Mouse (Mus musculus) gastrocnemius, postnatal 36 days (tissue): Measurements from ENCODE around the gene Slc6a4. TPM values are rescaled to one million over a fixed set of nuclear protein-coding genes. Genes with fewer than 3 reads are reported as not detected.

Source experiments
- DNase-seq, 2 experiments: peaks; one replicate each; pipeline ENCODE4 v3.0.0; 2022
- intact Hi-C: fragments of 180-260 bp; cut with DNase I; formaldehyde crosslinking; loops from one replicate; pipeline ENCODE4 v1.15.1; 2025
- long read RNA-seq, 2 experiments: library from polyadenylated mRNA; stranded (forward); transcript quantifications; one replicate each; pipeline ENCODE4 v2.0.0; 2021
- total RNA-seq, 2 experiments: library from RNA; stranded (reverse); gene quantifications; 2 replicates each; pipeline ENCODE4 v1.2.3; 2021

Gene Slc6a4
- under 1 TPM; 0.15 to 0.31 TPM for total RNA-seq
- long read RNA-seq, experiment 1 = 0 reads
- long read RNA-seq, experiment 2, partial matches to known transcripts = 1 of 1 reads
- long read RNA-seq, experiment 2, other reads (novel, unspliced or antisense) = 0 of 1 reads

DNA sequence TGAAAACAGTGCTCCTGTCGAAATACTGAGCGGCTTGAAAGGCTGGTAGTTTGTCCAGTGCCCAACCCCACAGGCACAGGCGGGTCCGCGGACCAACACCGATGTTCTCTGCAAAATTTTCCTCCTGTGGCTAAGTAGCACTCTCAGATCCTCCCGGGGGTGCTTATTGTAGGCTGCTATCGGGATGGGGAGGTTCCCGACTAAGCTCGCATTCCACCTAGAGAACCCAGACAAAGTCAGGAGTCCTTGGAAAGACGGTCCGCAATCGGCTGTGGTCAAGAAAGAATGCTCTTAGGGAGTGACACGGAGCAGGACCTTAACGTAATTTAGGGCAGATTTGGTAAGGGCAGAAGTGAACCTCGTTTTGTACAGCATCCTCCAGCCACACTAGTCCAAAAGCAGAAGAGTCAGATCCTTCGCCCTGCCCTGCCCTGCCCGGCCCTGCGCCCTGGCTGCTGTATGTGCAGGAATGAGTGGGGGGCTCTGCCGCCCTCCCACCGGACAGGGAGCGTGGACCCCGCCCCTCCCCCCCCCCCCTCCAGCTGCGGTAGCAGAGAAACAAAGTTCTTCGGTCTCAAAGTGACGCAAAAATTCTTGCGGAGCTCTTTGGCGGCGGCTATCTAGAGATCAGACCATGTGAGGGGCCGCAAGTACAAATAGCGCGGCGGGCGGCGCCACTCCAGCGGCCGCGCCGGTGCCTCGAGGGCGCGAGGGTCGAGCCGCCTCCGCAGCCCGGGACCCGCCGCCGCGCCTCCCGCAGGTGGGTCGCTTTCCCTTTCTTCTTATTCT lies at the start of gene Slc6a4:
Slc6a4 (plus strand) TSS at position 688 of the 789 bp plus-strand sequence.
- DNase-seq = no peak
- intact Hi-C loops = loop anchor here (2.0 kb wide), 1 partner anchor 95 kb away; no protein-coding TSS in a partner anchor

DNA sequence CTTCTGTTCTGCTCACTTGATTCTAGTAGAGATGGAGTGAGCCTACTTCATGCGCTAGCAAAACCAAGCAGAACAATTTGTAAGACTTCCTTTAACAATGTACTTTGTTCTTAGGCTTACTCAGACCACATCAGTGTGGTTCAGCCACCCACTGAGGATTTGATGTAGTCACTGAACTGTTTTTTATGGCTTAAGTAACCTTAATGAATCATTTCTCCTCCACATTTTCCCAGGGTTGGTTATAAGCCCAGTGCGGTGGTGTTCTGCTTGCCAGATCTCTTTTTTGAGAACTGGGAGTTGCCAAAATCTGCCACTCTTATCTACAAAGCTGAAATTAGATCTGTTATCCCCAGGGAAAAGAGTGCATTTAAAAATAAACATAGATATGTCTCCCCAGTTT lies 44.9 kb upstream of the Slc6a4 start:
- DNase-seq = no peak
- intact Hi-C loops = no loop called here

DNA sequence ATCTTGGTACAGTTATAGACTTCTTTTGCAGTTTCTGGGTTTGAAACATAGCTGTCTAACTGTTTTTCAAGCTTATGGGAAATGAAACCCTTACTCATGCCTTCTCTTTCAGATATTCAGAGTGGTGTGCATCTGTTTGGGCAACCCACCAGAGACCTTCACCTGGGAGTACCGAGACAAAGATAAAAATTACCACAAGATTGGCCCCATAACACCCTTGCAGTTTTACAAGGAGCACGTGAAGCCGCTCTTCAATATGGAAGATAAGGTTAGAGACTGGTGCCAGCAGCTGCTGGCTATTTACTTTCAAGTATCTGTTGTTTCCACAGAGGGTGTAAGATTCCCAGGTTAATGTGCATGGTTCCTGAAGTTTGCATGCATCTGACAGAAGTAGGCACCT lies 32.7 kb upstream of the Slc6a4 start:
- intact Hi-C loops = no loop called here
- DNase-seq = no peak

DNA sequence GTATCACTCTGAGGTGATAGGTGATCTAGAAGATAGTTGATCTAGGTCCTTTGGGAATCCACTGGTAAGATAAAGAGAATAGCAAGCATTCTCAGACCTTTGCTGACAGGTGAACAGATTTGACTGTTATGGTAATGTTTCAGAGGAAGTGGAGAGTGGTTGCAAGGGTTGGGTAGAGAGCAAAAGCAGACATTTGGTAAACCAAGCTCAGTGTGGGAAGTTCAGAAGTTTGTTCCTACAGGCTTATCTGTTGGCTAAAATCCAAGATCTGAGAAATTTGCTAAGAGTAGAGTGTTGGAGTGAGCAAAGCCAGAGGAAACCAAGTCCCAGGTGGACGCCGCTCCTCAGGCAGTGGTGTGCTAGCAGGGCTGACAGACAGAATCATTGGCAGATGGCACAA lies 28.1 kb upstream of the Slc6a4 start:
- intact Hi-C loops = no loop called here
- no peak for DNase-seq

DNA sequence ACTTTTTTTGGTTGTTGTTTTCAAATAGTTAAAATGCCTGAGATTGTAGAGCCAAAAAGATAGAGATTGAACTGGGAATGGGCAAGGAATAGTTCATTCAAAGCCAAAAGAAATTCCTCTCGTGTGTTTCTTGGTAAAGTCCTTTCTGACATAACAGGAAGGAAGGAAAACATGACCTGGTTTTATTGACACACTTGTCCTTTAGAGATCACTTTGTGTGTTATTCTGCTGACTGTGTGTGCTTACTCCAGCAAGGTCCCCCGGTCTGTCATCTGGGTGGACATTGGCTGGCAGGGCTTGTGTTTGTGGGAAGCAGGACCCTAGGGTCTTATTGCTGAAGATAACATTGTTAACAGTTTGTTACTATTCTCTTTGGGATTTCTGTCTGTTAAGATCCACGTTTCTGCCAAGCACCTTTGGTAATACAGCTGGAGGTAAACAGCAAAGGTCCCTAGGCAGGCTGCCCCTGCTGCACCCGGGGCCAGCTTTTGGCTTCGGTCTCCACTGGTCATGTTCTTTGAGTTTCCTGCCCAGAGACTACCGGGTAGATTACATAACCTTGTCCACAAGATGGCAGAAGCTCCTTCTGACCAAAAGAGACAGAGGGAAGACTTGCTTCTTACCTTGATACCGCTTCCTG lies 23.6 kb upstream of the Slc6a4 start:
- intact Hi-C loops = no loop called here
- no peak for DNase-seq

DNA sequence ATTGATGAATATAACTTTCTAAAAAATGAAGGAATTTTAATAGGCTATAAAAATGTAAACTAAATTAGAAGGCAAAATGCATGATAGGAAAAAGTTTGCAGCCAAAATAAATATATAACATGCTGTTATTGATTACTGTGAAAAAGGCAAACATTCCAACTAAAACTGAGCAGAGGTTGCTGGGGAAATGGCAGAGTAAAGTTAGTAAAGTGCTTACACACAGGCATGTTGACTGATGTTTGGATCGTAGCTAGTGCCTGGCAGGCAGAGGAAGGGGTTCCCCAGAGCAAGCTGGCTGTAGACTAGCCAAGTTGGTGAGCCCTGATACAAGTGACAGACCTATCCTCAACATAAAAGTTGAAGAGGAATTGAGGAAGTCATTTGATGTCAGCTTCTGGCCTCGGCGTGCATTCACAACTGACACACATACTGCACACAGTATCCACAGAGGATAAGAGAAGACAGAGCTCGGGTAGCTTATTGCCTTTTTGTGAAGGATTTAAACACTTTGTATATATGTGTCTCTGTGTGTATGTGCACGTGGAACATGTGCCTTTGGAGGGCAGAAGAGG lies 16.7 kb upstream of the Slc6a4 start:
- intact Hi-C loops = no loop called here
- DNase-seq = no peak

DNA sequence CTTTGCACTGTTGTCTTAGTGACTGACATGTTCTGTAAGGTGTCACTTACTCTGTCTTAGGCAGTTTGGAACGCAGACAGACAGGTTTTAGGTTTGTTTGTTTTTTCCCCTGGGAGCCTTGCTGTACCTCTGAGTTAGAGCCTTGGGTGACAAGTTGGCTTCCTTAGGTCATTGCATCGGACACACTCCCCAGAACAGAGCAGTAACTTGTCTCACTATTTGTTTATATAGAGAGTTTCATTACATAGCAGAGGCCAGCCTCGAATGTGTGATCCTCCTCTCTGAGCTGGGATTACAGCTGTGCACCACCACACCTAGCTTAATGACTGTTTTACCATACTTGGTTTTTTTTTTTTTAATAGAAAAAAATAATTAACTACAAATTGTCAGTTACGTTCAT lies 16.0 kb upstream of the Slc6a4 start:
- intact Hi-C loops = no loop called here
- no peak for DNase-seq

DNA sequence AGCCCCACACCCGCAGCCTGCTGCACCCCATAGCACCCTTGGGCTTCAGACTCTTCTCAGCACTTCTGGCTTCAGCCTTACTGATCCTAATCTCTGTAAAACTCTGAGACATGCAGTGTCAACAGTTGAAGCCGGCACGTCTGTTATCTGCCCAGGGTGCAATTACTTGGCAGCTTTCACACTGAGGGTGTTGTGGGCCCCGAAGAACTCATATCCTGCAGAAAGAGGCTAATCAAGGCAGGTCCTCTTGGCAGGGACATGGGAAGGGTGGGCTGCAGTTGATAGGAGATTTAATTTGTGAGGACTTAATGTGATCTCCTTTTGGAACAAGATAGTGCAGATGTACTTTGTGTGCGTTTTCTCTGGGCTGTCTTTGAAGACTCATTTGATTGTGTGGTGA lies 14.8 kb upstream of the Slc6a4 start:
- intact Hi-C loops = no loop called here
- no peak for DNase-seq

DNA sequence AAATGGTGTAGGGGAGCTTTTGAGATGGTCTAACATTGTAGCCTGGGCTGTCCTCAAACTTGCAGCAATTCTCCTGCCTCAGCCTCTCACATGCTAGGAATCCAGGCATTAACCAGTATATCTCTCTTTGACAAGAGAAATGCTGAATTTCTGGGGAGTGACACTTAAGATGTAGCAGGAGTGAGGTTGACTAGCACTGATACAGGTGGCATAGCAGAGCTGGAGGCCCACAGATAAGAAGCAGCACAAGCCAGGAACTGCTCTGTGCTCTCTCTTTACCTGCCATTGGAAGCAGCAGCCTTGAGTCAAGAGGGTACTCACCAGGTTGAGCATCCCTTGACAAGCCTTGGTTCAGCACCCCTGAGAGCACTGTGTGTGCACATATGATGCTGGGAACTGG lies 14.2 kb upstream of the Slc6a4 start:
- intact Hi-C loops = no loop called here
- no peak for DNase-seq

DNA sequence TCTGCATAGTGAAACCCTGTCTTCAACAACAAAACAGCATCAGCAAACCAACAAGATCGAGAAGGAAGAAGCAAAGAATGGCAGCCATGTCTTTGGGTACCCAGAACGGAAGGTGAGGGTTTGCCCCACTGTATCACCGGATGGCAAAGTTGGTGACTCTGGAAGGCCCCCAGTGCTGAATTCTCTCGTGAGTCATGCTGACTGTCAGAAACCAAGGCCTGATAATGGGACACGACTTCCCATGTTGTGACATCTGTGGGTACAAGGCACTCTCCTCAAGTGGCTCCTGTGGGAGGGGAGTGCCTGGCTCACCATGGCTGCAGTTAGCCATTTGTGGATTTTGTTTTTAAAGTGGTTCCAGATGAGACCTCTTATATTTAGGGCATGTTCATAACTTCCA lies 7.6 kb upstream of the Slc6a4 start:
- intact Hi-C loops = no loop called here
- DNase-seq = no peak

DNA sequence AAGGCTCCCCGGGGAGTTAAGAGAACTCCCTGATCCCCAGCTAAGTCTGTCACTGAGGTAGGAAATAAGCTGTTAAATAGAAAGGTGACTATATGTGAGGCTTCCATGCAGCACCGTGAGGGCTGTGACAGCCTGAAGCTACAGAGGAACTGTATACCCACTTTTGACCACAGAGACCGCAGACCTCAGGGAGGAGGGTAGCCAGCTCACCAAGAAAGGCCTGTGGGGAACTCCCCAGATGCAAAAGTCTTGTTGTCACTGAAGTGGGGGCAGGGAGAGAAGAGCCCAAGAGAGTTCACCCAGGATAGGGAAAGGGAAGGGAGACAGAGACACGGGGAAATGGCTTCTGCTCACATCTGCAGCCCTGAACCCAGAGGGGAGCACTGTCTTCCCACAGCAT lies 5.5 kb upstream of the Slc6a4 start:
- intact Hi-C loops = no loop called here

DNA sequence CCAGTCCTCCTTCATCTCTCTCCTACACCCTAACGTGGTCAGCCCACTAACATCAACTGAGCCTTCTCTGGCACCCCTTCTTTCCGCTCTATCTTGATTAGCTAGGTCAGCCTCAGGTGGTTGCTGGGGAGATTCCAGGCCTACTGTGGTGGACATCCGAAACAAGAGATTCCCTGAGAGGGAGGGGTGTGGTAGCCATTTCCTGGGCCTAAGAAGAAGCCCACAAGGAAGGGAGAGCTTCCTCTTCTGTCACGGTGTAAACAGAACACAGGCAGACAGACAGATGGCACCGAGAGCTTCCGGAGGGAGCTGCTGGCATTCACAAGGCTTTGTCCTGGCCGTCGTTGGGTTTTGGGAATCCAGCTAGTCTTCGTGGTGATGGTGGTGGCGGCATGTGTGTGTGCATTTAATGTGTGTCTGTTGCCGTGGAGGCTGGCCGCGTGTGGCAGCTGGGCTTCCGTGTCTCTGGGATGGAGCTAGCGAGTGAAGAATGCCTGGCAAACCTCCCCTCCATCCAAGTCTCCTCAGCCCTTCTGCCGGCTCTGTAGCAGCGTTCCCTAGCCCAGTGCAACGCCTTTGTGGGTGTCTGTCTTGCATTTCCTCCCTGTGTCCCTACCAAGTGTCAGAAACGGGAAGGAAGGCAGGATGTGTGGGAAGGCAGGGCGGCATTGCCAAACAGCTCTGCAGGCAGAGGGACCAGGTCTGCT lies 2.3 kb upstream of the Slc6a4 start:
- intact Hi-C loops = loop anchor here (2.0 kb wide), 1 partner anchor 97 kb away; no protein-coding TSS in a partner anchor
- no peak for DNase-seq

More for the DNA sequence above, 5.5 kb upstream of the Slc6a4 start:
- DNase-seq = no peak

DNA sequence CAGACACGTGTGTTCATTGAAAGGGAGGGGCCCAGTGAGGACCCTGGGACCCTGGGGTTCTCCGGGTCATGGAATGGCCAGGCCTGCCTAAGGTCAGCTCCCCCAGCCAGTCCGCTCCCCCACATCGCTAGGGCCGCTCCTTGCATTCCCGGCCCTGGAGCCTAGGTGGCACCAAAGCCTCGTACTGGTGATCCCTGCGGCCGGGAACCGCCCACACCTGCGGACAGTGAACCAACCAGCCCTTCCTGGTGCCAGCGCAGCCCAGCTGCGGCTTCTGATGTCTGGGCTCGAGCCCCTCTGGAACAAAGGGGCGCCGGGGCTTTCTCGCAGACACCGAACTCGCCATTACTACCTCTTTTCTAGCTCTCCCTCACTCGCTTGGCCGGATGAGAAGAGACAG lies 1.1 kb upstream of the Slc6a4 start:
- peak; percentile 63 to 64 for DNase-seq
- intact Hi-C loops = loop anchor here (2.0 kb wide), 1 partner anchor 95 kb away; no protein-coding TSS in a partner anchor

DNA sequence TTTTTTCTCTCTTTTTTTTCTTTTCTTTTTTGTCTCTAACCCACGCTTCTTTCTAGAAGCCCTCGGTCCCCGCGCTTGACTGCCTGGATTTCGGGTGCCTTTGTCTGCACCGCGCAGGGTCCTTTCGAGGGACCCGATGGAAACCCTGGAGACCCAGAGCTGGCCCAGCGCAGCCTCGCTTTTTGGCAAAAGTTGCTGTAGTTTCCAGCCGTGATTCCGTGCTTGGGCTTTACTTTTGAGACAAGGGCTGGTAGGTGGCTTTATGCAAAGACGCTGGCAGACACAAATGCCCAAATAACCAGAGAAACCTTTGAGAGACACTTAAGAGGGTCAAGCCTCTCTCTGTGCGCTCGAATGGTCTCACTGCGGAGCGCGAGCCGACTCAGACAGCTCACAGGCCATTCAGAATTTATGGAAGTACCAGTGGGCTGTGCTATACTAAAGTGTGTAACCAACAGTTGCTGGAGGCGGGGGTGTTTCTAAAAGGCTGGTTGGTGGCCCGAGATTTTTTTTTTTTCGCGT lies 363 bp downstream of the Slc6a4 start:
- no peak for DNase-seq
- intact Hi-C loops = no loop called here

DNA sequence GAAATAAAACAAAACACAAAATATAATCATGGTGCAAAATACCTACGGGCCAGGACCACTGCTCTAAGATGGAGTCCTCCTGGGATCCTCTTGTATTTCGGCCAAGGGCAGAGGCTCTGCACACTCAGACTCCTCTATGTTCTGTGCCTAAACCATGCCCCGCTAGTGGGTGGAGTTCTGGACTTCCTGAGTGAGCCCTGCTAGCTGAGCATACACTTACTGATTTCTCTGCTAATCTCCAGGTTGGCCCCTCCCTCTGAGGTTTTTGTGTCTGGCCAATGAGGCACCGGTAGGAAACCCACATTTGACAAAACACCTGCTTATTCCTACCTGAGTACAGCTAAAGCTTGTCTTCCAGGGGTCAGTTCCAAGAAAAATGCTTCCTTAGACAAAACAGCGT lies 2.3 kb downstream of the Slc6a4 start:
- DNase-seq = no peak
- intact Hi-C loops = no loop called here

DNA sequence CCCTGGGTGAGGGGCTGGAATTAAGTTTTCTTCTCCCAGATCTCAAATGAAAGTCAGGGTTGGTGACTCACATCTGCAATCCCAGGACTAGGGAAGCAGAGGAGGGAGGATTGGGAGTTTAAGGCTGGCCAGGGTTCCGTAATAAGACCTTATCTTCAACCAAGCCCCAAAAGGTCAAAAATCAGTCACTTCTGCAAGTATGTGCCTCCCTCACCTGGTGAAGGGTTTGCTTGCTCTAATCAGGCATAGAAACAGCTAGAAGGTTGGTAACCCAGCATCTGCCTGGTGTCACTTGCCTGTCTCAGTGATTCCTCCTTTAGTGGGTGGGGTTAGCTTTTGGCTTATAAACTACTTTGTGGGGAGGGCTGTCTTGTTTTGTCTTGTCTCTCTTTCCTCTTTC lies 4.0 kb downstream of the Slc6a4 start:
- intact Hi-C loops = no loop called here
- DNase-seq = no peak

DNA sequence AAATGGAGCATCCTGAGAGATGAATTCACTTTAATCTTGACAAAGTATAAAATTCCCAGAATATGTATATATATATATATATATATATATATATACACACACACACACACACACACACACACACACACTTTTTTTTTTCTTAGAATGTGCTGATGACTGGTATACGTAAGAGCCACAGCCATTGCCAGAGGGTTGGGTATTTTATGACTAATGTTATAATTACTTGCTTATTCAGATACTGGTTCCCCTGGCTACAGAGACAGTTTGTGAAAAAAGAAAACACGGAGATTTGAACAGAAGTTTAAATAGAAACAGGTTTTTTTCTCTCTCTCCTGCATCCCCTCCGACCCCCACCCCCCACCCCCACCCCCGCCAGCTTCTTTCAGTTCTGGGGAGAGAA lies 7.5 kb downstream of the Slc6a4 start:
- intact Hi-C loops = no loop called here
- DNase-seq = no peak

DNA sequence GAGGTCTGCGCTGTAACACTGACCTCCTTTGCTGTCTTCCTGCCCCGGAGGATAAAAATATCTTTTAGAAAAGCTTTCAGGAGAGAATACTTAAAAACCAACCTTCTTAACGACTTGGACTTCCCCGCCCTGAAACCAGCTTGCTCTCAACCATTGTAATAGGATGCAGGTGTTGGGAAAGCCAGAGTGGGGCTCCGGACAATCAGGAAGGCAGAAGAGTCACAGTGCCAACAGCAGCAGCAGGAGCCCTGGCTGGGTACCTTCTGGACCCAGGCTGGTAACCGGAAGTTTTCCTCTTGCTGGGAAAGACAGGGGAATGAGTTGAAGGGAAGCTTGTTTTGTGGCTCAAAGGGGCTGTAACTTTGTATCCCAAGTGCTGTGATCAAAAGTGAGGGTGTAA lies 8.2 kb downstream of the Slc6a4 start:
- intact Hi-C loops = no loop called here
- no peak for DNase-seq

DNA sequence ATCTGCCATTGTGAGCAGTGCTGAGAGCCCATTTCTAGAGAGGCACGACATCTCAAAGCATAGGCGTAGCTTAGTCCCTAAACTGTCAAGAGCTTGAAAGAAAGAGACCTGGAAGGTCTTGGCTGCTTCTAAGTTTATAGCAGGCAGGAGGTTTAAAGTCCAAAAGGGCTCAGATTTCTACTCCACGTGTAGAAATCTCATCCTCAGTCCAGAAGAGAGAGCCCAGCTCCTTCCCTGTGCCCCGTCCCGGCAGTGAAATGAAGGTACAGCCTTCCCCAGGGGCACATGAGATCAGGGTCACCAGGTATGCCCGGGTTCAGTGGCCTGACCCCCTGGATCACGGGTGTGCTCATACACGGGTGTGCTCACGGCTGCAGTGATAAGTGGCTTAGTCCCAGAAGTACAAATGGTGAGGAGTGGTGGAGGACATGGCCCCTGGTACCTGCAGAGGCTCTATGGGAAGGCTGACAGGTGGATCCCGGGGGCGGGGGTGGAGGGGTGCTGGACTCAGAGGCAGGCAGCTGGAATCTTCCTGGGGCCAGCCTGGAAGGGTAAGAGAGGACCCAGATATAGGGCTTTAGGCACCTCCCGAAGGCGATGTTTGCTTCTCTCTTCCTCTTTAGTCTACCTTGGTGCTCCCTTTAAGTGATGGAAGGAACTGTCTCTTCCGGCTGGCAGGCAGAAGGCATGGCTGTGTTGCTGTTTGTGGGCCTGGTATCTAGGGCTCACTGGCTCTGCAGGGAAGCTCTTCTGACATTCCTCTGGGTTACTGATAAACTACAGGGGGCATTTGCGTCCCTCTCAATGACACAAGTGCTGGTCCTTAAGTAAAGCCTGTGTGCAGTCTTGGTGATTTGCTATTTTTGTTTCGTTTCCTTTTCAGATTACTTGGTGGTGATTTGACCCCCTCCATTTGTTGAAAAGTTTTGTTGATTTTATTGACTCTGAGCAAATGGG lies 10.9 kb downstream of the Slc6a4 start:
- intact Hi-C loops = no loop called here

More for the DNA sequence above, 10.9 kb downstream of the Slc6a4 start:
- DNase-seq = no peak
